Mouse (Mus musculus) fat pad, adult 2 months (tissue): ENCODE data around the gene Grap2.

ENCODE experiments used
- DNase-seq: peaks from one replicate; pipeline ENCODE4 v3.0.0-alpha.2; 2011; ENCODE audit warnings: low read depth, low spot score; ENCODE audit errors: extremely low read depth

Grap2 gene

DNA sequence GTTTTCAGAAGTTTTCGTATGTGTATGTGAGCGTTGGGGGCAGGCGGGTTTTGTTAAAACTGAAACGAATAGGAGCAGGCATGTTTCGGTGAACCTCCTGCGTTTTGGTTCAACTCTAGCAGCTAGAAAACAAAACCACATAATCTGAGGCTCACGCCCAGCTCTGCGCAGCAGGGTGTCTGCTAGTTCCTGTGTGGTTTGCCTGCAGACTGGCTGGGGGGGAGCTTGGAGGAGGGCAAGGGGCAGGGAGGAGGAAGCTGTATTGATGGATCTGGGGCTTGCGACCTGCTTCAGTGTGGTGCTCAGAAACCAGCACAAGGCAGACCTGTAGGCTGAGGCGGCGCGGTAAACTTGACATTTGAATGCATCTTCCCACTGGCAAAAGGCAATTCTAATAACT lies at the start of gene Grap2:
Grap2 (plus strand) TSS at position 304 of the 400 bp plus-strand sequence.
- DNase-seq: no peak

DNA sequence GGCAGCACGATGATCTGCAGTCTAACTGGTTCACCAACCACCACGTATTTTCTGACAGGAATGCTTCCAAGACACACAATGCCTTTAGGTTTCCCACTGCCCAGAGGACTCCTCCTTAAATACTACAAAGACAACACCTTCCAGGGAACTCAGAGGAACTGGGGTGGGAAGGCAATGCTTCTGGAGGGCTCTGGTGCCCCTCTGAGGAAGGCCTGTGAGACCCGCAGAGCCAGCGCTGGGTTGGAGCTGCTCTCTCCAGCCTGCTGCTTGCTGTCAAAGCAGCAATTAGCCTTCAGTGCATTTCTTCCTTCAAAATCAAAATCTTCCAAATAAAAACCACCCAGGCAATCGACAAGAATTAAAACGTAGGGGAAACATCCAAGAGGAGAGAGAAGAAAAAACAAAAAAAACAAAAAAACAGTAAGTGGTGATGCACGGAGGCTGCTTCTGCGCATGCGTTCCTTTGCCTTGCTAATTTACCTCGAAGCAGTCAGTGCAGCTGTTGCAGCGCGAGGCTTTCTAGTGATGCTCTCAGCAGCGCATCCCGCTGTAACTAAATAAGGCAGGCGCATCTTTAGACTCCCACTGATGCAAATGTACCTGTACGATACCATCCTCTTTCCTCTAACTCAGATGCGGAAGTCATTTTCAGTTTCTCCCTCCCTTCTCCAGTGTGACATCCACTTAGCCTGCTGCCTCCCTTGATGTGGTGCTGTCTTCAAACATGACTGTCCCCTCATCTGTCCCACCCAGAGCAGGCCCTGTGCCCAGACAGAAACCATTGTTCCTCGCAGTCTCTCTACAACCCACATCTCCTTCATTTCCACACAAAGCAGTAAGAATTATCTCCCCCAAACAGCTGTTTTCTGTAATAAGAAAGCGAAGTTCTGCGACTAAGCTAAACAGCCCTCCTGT lies 42.2 kb upstream of the Grap2 start:
- DNase-seq: no peak

DNA sequence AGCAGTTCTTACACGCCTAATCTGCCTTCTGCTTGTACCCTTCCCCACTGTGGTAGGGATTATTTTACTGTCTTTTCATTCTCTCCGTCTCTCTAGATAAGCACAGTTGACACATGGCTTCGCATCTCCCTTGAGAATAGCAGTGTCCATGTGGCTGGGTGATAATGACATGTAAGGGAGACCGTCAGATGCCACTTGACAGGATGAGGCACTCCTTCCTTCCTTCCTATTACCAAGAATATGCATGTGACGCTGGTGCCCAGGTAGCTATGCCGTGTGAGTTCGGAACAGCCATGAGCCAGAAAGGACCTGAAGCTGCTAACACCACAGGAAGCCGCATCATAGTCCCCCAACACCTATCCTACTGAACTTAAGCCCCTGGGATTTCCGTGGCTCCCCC lies 41.4 kb upstream of the Grap2 start:
- DNase-seq: no peak

DNA sequence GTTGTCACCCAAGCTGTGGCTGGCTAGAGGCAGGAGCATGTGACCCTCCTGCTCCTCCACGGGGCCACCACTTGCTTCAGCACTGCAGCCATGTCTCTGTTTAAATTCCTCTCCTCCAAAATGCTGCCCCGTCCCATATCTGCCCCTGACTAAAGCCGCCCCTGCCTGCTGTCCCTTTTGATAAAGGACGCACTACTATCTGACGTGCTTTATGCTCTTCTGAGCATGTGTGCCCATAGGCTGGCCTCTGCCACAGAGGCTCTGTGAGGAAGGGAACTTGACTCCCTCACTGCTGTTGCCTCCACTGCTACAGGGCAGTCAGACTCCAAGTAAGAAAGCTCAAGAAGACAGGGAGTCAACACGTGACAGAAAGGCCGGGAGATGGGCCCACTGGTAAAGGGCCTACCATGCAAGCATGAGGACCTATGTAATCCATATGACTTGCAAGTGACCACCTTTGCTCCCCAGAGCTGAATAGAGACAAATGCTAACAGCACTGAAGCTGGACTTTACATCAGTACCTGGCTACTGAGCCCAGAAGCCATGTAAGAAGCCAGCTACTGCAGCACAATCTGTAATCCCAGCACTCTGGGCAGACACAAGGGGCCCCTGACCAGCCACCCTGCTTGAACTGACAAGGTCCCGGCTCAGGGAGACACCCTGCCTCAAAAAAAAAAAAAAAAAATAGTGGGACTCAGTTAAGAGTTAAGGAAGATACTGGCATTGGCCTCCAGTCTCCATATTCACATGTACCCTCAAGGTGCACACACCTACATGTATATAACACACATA lies 39.9 kb upstream of the Grap2 start:
- DNase-seq: no peak

DNA sequence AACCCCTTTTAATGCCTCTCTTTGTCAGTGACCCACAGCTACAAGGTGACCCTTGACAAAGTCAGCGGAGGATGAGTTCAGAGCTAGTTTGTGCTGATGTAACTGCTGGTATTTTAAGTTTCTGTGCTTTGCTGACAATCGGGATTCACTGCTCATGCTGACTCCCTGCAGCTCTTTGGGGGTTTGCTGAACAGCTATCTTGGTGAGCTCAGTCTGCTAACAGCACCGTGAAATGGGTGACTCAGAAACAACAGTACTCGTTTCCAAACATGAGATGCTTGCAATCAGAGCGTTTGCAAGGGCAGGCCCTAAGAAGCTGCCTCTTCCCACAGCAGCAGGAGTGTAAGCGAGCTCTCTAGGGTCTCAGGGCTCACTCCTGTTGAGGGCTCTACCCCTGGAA lies 39.1 kb upstream of the Grap2 start:
- DNase-seq: no peak

DNA sequence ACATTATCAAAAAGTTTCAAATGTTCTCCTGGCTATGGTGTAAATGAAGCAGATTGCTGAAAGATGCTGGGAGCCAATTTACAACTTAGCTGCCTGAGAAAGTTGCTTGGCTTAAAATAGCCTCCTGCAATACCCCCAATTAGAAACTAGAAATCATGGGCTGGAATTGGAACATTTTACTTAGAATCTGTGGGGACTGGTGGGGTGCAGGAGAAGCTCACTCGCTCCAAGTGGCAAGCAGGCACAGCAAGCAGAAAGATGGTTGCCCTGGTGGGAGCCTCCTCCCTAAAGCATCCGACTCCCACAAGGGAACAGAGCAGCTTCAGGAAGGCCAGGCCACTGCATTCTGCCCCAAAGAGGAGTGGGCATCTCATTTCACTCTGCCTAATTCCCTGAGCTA lies 36.3 kb upstream of the Grap2 start:
- DNase-seq: no peak

DNA sequence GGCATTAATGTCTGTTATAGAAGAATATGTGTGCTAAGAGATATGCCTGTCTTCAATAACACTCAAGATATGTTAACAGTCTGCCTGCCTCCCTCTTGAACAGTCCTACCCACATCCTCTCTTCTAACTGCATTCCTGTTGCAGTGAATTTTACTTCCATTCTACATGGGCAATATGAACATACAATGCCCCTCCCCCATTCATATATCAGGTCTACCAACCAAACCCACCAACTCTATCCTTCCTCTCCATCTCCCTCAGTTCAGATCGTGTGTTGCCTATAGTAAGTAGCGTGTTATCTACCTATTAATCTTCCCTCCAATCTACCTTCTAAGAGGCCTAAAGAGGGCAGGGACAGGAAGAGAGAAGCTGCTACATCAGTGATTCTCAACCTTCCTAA lies 34.3 kb upstream of the Grap2 start:
- DNase-seq: no peak

DNA sequence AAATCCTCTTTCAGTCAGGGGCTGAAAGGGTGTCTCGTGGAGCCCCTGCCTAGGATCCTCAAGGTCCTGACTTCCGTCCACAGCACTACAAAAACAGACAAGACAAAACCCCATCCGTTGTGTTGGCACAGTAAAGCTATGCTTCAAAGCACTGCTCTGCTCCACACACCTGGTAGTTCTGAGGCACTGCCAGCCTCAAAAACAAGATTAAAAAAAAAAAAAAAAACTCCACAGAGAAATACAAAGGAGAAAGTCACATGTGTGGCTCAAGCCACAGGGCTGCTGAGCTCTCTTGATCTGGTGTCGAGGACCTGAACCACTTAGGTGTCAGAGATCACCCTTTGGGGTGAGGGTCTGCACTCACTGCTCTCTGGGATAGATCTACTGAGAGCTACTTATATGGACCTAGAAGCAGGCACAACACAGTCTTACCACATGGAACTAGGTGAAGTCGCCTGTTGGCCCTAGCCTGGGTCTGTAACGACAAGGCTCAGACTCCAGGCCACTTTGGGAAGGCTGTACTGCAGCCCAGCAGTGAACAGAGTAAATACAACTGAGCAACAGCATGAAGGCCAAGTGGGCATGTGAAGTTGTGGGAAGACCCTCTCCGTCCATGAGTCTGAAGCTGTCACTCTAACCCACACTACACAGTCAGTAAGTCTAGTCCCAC lies 33.6 kb upstream of the Grap2 start:
- no peak for DNase-seq

DNA sequence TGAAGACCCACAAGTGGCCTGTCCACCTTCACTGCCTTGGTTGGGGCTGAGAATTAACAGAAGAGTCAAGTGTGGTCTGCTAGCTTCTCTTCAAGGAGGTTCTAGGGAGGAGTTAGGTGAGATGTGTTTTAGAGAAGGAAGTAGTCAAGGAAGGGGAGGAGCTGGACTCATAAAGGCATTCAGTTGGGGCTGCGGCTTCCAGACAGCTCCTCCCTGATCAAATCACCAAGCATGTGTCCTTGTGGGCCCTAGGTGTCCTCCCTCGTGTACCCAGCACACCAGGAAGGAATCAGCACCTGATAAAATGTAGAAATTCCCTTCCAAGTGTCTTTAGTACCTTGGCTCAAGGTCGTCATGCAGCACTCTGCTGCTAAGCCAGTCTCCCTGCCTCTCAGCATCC lies 28.3 kb upstream of the Grap2 start:
- no peak for DNase-seq

DNA sequence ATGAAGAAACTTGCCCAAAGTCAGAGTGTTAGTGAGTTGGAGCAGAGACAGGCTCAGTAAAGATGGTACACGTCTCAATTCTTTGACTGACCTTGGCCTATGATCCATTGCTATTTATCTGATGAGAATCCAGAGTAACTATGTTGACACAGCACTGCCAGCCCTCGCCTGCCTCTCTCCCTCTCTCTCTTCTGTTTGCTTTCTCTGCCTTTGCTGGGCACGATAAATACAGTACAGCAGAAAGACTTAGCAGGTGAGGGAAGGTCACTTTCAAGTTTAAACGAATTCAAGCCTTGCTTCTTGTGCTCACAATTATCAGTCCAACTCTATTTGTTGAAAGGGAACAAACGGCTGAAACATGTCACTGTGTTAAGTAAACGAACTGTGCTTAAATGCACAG lies 27.0 kb upstream of the Grap2 start:
- DNase-seq: no peak

DNA sequence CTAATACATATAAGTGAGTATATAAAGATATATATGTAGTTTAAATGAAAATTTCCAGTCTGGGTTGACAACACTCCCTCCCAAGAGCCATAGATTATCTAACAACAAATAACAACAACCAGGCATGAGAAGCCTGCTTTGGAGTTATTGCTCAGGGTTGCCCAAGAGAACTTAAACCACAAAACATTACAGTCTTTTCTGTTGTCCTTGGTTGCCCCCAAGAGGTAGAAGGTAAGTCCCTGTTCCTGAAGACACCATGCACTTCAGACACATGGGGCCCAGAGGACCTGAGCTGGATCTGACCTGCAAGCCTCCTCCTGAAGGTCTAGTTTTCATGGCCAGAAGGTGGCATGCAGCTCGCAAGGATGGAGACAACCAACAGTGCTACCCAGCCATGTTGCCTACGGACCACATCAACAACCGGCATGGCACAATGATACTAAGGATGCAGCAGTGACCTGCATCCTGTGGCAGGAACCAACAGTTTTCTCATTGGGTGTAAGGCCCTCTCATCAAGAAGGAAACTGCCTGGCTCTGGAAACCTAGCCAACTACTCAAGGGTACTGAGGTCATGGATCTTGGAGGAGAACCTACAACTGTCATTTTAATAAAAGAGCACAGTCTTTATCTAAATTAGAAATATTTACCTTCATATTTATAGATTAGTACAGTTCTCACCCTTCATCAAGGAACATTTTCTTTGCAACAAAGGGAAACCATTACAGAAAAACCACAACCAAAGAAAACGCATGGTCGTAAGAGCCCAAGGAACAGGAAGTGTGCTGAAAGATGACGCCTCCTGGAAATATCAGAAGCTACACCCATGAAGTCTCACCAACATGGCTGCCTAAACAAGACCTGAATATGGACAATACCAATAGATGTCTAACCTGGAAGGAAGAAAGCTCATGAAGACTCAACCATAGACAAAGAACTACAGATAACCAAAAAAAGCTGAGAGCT lies 17.3 kb upstream of the Grap2 start:
- no peak for DNase-seq

DNA sequence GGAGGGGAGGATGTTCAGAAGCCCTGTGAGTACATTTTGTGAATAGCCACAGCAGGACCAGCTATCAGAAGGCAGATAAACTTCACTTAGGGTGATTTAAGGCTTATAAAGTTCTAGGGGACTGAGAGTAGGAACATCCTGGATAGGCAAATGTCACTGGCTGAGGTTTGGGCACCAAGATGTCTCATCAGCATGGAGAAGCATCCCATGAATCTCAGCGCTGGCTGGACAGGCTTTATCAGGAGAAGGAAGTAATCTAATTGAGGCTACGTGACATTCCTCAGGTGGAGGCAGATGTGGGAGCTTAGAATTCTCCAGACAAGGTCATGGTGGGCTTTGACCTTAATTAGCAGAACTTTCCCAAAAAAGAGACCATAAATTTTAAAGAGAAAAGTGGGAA lies 16.4 kb upstream of the Grap2 start:
- no peak for DNase-seq

DNA sequence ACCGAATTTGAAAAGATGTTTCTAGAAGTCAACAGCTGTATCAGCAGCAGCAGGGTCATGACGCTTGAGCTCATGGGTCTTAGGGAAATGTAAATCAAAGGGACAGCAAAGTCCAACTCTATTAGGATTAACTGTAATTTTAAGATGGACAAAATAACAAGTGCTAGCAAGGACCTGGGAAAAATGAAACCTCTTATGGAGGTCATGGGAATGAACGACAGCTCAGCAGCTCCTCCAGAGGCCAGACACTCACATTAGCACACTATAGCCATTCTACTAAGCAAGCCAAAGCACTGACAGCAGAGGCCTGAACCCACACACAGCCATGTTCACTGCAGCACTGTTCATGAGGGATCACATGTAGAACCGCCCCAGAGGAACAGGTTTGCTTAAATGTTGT lies 14.6 kb upstream of the Grap2 start:
- no peak for DNase-seq

DNA sequence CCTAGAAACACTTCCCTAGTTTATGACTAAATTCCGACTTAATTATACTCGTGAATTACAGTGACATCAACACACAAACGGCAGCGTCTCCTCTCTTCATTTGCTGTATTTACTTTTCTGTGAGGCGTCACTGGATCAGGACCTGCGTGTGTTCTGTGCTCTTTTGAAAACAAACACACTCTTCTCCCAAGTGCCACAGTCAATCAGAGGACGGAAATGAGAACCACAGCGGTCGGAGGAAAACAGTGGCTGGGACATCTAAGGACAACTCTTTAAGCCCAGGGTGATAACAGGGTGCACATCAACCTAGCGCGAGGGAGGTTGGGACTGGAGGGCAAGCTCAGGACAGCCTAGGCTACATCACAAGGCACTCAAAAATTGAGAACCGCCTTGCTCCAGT lies 12.9 kb upstream of the Grap2 start:
- no peak for DNase-seq

DNA sequence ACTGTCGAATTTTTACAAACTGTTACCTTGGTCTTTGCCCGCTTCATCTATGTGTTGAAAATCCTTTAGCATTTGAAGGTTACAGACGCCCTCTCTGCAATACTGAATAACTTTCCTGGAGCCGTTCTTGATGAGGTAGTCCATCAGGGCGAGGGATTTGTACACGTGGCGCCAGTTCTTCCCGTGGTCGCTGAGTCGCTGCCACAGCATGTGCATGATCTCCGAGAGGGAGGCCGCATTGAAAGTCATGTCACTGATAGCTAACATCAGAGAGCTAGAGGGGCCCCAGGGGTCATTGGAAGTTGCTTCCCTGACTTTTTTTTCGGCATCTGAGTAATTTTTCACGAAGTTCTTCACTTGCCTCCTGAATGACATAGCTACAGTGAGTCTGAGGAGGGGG lies 12.4 kb upstream of the Grap2 start:
- no peak for DNase-seq

DNA sequence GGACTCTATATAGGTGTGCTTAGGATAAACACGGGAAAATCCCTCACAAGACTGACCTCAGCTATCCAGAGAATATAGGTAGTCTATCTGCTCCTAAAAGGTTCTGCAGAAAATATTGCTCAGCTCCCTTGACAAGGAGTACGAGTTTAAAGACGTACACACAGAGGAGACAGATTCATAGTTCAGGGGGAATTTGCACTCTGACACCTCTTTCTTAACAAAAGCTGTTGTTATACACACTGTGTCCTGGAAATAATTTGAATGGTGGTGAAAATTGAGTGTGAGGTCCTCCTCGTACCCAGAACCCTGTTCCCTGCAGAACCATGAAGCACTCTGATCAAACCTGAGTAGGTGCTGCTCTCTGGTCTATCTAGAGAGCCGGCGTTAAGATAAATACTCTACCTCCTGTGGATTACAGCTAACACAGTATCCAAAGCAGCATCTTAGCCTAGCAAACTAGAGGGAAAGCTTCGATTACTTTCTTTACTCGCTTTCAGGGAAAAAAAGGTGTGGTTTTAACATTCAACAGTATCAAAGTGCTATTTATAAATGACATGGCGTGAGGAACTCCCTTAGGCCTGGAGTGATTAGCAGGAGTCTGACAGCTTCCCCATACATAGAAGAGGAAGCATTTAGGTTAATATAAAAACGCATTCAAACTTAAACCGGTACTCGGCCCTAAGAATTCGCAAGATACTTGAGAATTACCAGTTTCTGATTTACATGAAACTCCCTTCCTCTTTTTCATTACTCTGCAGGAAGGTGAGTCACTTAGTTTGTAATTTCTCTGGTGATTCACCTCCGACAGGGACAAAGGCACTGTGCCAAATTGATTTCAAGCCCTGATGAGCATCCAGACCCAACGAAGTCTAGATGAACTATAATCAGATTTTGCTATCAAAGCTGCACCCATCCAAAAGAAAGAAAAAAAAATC lies 11.5 kb upstream of the Grap2 start:
- no peak for DNase-seq

DNA sequence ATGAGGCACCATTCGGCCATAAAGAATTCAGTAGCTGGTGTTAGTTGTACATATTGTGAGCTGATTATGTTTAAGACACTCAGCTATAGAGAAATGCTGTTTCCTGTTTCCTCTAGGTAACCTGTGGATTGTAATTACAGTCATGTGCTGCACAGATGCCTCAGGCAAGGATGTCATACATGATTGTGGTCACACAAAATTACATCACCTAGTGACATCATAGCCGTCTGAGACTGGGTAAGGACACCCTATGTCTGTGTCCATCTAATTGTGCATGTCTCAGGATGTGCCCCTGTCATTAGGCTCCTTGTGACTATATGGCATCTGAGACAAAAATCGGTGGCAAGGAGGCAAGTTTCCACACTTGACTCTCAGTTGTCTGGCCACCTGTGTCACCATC lies 9.9 kb upstream of the Grap2 start:
- no peak for DNase-seq

DNA sequence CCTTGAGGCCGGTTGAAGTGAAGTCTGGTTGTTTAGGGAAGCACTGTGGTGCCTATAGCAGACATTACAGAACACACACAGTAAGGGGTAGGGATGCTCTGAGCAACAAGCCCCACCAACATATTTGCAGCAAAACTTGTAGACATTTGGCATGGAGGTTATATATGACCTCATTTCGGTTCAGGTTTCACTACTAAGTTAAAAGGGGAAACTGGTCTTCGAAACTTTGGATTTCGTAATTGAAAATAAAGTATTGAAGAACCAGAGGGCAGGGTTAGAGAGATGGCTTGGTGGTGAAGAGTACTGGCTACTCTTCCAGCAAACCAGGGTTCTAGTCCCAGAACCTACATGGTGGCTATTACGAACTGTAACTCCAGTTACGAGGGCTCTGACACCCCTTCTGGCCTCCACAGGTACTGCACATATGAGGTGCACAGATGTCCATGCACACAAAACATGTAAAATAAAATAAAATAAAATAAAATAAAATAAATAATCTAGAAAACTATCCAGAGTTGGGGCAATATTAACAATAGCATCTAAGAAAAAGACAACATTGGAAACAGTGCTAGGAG lies 8.7 kb upstream of the Grap2 start:
- no peak for DNase-seq

DNA sequence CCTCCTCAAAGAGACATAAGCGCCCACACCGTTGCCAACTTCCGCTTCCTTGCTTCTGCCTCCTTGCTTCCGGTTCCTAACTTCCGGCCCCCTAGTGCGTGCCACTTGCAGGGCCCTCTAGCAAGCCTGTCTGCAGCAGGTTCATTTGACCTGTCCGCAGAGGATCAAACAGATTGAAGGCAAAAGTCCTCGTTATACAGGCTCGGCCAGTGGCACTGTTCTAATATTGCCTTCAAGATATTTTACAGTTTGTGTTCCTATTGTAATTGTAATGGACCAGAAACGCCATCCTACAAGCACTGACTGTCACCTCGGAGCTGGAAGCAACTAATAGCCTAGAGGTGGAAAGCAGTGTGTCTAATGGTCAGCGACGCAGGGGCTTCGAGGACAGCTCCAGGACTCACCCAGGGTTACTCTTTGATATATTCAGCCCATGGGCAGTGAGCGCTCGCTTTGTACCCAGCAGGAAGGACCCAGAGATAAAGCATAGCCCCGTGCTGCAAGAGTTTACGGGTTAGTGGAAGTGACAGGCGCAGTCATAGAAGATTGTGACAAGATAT lies 7.2 kb upstream of the Grap2 start, which contains the start of gene Enthd1:
Enthd1 (minus strand) TSS at position 51 of the 560 bp plus-strand sequence.
- DNase-seq: no peak
